Mouse (Mus musculus) forebrain, embryonic 16.5 days (tissue): ENCODE results near the gene Krt33b. TPM values are rescaled to one million over a fixed set of nuclear protein-coding genes. Genes with fewer than 3 reads are reported as not detected.

Source experiments
- ATAC-seq: fragments of 200-750 bp; cut with Nextera tagmentation; 2 replicates; pipeline ENCODE4 v1.8.0; 2017; ENCODE audit warnings: mild to moderate bottlenecking, moderate library complexity
- H3K27ac ChIP-seq: fragments of 300-500 bp; sonication (generic); 2 replicates; pipeline ENCODE4 v1.5.1; 2014; ENCODE audit warnings: low read length, control low read depth
- H3K27me3 ChIP-seq: fragments of 300-500 bp; sonication (generic); replicated peaks from 2 replicates; pipeline ENCODE4 v1.6.1; 2014; ENCODE audit warnings: low read length; ENCODE audit not compliant: control insufficient read depth, insufficient read depth
- H3K36me3 ChIP-seq: fragments of 300-500 bp; sonication (generic); 2 replicates; pipeline ENCODE4 v1.6.1; 2014; ENCODE audit not compliant: control insufficient read depth, insufficient read depth
- H3K4me1 ChIP-seq: fragments of 300-500 bp; sonication (generic); replicated peaks from 2 replicates; pipeline ENCODE4 v1.6.1; 2014; ENCODE audit warnings: low read length; ENCODE audit not compliant: control insufficient read depth, insufficient read depth
- H3K4me2 ChIP-seq: fragments of 300-500 bp; sonication (generic); 2 replicates; pipeline ENCODE4 v1.6.1; 2014; ENCODE audit warnings: mild to moderate bottlenecking, low read length, control low read depth
- H3K4me3 ChIP-seq: fragments of 300-500 bp; sonication (generic); replicated peaks from 2 replicates; pipeline ENCODE4 v1.5.1; 2014; ENCODE audit warnings: mild to moderate bottlenecking, low read length, control low read depth
- H3K9ac ChIP-seq: fragments of 300-500 bp; sonication (generic); replicated peaks from 2 replicates; pipeline ENCODE4 v1.6.1; 2014; ENCODE audit warnings: low read depth, low read length, control low read depth
- H3K9me3 ChIP-seq: fragments of 300-500 bp; sonication (generic); 2 replicates; pipeline ENCODE4 v1.6.1; 2016; ENCODE audit warnings: low read length; ENCODE audit not compliant: control insufficient read depth
- WGBS: fragments of 180-500 bp; shearing (Covaris S2); extraction: QIAGEN DNeasy Blood & Tissue Kit; methylation state at CpG from one replicate; pipeline ENCODE4 v1.1.7; 2014; 5-methylcytosine and 5-hydroxymethylcytosine counted together
- polyA plus RNA-seq: library from polyadenylated mRNA; unstranded; fragments of >200 nt; fragmentation: Nextera tagmentation; extraction: Ambion mirVana; gene quantifications from 2 replicates; pipeline ENCODE4 v1.2.1, GENCODE M21; 2015

Krt33b gene
- polyA plus RNA-seq, 1 experiment from 2014 or later = not detected

GRCm38 (mm10) chr11:100004846-100005245 lies 24.8 kb downstream of the Krt33b start:
- Histone ChIP-seq H3K27ac (no peak overlapping the region), H3K9ac (no peak overlapping the region), H3K9me3 (no peaks in the 10 kb centered on the region), H3K4me3 (no peak overlapping the region), H3K36me3 (no peaks in the 10 kb centered on the region), H3K4me2 (no peak overlapping the region), H3K4me1 (no peaks in the 10 kb centered on the region), H3K27me3 (no peaks in the 10 kb centered on the region)
- ATAC-seq = no peak
- WGBS = 26% methylated on average over 6 of the region's 6 CpGs

GRCm38 (mm10) chr11:99999091-99999490 lies 30.6 kb downstream of the Krt33b start:
- H3K27me3 ChIP-seq = no peaks in the 10 kb centered on the region
- H3K4me1 ChIP-seq = no peaks in the 10 kb centered on the region
- H3K4me2 ChIP-seq = no peak overlapping the region
- H3K27ac ChIP-seq = no peak overlapping the region
- ATAC-seq = no peak
- H3K36me3 ChIP-seq = no peaks in the 10 kb centered on the region
- no peaks in the 10 kb centered on the region for H3K9me3 ChIP-seq
- WGBS = 94% methylated on average over 7 of the region's 7 CpGs
- H3K9ac ChIP-seq = no peak overlapping the region
- H3K4me3 ChIP-seq = no peak overlapping the region

DNA sequence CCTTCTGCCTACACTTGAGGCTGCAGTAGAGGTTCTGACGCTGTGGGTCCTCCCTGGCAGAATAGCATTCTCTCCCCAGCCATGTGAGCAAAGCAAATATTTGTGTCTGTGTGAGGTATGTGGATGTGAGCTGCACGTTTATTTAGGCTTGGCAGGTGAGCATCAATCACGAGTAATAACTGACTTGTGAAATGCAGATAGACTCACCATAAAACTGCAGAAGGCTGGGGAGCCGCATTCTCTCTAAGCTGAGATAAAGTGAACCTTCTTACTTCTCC lies 35.3 kb downstream of the Krt33b start:
- no peak overlapping the region for H3K4me2 ChIP-seq
- H3K27me3 ChIP-seq = 0 out of 2 replicates have a peak, but pooled peaks cover 2% of the 10 kb centered on the region
- no peak overlapping the region for H3K9ac ChIP-seq
- H3K4me1 ChIP-seq = no peaks in the 10 kb centered on the region
- WGBS = 75% methylated on average over 4 of the region's 4 CpGs
- H3K4me3 ChIP-seq = no peak overlapping the region
- no peaks in the 10 kb centered on the region for H3K36me3 ChIP-seq
- H3K9me3 ChIP-seq = no peaks in the 10 kb centered on the region
- no peak overlapping the region for H3K27ac ChIP-seq
- no peak for ATAC-seq

DNA sequence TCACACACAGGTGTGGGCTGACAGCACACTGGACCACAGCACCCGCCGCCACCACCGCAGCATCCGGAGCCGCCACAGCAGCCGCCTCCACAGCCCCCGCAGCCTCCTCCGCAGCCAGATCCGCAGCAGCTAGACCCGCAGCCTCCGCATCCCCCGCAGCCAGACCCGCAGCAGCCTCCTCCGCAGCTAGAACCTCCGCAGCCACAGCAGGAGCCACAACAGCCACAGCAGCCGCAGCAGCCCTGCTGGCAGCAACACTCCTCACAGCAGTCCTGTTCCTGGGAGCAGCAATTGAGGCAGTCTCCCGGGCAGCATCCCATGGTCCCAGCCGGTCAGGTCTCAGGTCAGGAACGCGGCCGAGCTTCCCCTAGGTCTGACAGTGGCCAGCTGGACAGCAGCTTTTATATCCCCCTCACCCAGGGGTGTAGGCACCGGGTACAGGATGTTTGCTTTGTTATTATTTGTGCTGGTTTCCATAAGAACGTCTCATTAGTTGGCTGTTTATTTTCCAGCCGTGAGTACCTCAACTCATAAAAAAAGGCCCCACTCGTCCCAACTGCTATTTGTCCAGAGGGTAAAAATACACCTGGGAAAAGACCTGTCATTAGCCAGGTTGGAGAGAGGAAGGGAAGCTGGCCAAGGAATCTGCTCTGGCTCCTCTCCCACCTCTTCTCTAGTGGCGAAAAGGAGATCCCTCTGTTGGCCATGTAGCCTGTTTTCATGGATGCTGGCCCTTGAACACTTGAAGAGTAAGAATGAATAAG lies 35.9 kb downstream of the Krt33b start, which contains the start of gene Krtap17-1:
Gene Krtap17-1 (minus strand): TSS at position 375 of the 764 bp plus-strand sequence.
- H3K9ac ChIP-seq = no peak within 1 kb of the TSS
- ATAC-seq = no peak
- no peak within 1 kb of the TSS for H3K27ac ChIP-seq
- H3K9me3 ChIP-seq = no peaks in the 10 kb centered on the region
- no peaks in the 10 kb centered on the region for H3K36me3 ChIP-seq
- peak within 1 kb of the TSS; percentile 17; the same call in 1 of the 2 replicates for H3K4me2 ChIP-seq
- H3K4me3 ChIP-seq = no peak within 1 kb of the TSS
- 0 out of 2 replicates have a peak, but pooled peaks cover 2% of the 10 kb centered on the region for H3K27me3 ChIP-seq
- 23% methylated on average over 22 of the region's 26 CpGs for WGBS
- H3K4me1 ChIP-seq = no peaks in the 10 kb centered on the region

- H3K9ac ChIP-seq = no peak overlapping the region
- no peak overlapping the region for H3K4me2 ChIP-seq
- no peak overlapping the region for H3K27ac ChIP-seq
- H3K9me3 ChIP-seq = no peaks in the 10 kb centered on the region
- H3K4me1 ChIP-seq = no peaks in the 10 kb centered on the region
- H3K4me3 ChIP-seq = no peak overlapping the region
- WGBS = 65% methylated on average over 3 of the region's 3 CpGs
- 0 out of 2 replicates have a peak, but pooled peaks cover 2% of the 10 kb centered on the region for H3K27me3 ChIP-seq
- no peak for ATAC-seq
- H3K36me3 ChIP-seq = no peaks in the 10 kb centered on the region
These were observed 39.1 kb downstream of the Krt33b start for GRCm38 (mm10) chr11:99990571-99990970.

- no peak overlapping the region for H3K9ac ChIP-seq
- H3K9me3 ChIP-seq = no peaks in the 10 kb centered on the region
- no peak overlapping the region for H3K4me2 ChIP-seq
- ATAC-seq = no peak
- 0 out of 2 replicates have a peak, but pooled peaks cover 2% of the 10 kb centered on the region for H3K27me3 ChIP-seq
- no peaks in the 10 kb centered on the region for H3K4me1 ChIP-seq
- H3K4me3 ChIP-seq = no peak overlapping the region
- 79% methylated on average over 6 of the region's 6 CpGs for whole genome bisulfite sequencing
- no peak overlapping the region for H3K27ac ChIP-seq
- no peaks in the 10 kb centered on the region for H3K36me3 ChIP-seq
These were observed 39.7 kb downstream of the Krt33b start for GRCm38 (mm10) chr11:99989881-99990405.

DNA sequence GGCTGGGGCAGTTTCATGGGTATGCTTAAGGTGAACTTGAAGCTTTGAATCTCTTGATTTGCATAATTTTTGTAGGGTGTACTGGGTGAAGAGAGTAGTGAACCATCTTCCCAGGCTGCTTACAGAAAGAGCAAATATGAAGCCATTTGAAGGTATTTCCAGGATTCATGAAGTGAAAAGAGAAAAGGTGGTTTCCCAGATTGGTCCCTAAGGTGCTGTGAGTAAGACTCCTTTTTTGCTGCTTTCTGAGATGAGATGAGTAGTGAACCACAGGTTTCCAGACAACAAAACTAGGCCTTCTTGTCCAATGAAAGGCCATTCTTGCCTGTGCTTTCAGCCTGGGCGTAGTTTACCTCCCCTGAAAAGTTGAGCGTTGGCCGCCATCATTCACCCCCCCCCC lies 41.1 kb downstream of the Krt33b start:
- no peaks in the 10 kb centered on the region for H3K27me3 ChIP-seq
- ATAC-seq = no peak

GRCm38 (mm10) chr11:99986180-99986647 lies 43.5 kb downstream of the Krt33b start, which contains the start of gene Krtap16-1:
Gene Krtap16-1 (minus strand): TSS chr11:99986597.
- Histone ChIP-seq H3K27ac (peak within 1 kb of the TSS; percentile 56), H3K36me3 (no peaks in the 10 kb centered on the region), H3K4me2 (no peak within 1 kb of the TSS), H3K4me1 (no peaks in the 10 kb centered on the region), H3K9me3 (no peaks in the 10 kb centered on the region), H3K27me3 (no peaks in the 10 kb centered on the region), H3K9ac (no peak within 1 kb of the TSS), H3K4me3 (no peak within 1 kb of the TSS)
- 0 out of 2 replicates have a peak, but pooled peaks have one; percentile 23 for ATAC-seq
- 81% methylated on average over 8 of the region's 8 CpGs for WGBS

More for the DNA sequence above, 41.1 kb downstream of the Krt33b start:
- no peak overlapping the region for H3K27ac ChIP-seq
- 92% methylated on average over 3 of the region's 3 CpGs for WGBS
- no peaks in the 10 kb centered on the region for H3K4me1 ChIP-seq
- no peak overlapping the region for H3K4me2 ChIP-seq
- no peaks in the 10 kb centered on the region for H3K36me3 ChIP-seq
- no peak overlapping the region for H3K9ac ChIP-seq
- H3K4me3 ChIP-seq = no peak overlapping the region
- H3K9me3 ChIP-seq = no peaks in the 10 kb centered on the region

DNA sequence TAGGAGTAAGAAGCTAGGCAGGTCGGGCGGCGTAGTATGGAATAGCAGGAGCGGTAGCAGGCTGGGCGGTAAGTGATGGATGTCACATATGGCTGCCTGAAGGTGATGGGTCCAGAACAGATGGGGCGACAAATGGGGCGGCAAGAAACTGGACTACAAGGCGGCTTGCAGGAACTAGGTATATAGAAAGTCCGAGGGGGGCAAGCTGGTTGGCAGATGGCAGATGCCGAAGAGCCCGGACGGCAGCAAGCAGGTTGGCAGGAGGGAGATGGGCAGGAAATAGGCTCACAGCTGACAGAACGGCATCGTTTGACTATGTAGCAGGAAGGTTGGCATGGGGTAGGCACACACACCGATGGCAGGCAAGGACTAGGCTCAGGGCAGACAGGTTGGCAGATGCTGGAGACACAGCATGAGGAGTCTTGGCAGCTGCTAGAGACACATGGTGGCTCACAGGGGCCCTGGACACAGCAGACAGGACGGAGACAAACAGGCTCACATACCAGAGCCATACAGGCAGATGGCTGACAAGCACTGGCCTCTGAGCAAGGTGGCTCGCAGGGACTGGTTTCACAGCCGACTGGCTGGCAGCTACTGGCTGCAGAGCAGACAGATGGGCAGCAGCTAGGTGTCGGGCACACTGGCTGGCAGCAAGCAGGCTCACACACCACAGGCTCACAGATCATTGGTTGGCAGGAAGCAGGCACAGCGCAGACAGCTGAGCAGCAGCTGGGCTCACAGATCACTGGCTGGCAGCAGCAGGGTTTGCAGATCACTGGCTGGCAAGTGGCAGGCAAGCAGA lies 44.2 kb downstream of the Krt33b start:
- H3K4me3 ChIP-seq = no peak overlapping the region
- no peak overlapping the region for H3K4me2 ChIP-seq
- no peak overlapping the region for H3K9ac ChIP-seq
- H3K9me3 ChIP-seq = no peaks in the 10 kb centered on the region
- H3K27ac ChIP-seq = peak overlapping the region; percentile 56
- WGBS = 66% methylated on average over 20 of the region's 20 CpGs
- ATAC-seq = peak; percentile 92
- H3K36me3 ChIP-seq = no peaks in the 10 kb centered on the region
- no peaks in the 10 kb centered on the region for H3K27me3 ChIP-seq
- H3K4me1 ChIP-seq = no peaks in the 10 kb centered on the region
